Mouse (Mus musculus) lung, postnatal 14 days (tissue): ENCODE measurements around the gene Cwc25.

Source experiments
- DNase-seq: peaks from one replicate; pipeline ENCODE4 v3.0.0; 2021

Gene Cwc25

DNA sequence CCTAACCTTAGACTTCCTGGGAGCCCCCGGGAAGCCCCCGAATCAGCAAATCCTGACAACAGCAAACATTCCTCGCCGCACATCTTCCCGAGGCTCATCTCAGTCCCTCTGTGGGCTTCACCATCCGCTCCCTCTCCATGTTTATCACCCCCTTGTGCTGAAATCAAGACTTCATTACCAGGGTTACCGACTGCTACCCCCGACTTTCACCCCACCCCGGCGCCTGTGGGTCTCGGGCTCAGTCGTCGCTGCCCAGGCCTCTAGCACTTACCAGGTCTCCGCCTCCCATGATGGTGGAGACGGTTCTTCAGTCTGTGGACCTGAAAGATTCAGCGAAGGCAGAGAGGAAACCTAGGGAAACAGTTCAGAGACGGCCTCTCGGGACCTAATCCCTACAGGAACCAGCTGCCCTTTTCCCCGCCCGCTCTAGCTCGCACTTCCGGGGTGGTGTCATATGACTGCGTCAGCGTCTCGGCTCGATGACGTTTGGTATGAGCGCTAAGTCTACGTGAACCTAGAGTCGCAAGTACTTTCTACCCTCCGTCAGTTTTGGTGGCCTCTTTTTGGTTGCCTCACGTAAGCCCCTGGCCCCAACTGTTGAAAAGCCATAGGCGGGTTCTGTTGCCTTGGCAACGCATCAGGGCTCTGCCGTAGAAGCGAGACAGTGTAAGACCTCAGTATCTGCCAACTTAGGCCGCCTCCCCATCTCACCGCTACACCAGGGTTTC, at the start of gene Cwc25:
Gene Cwc25, minus strand, starts transcription at position 403 of the 728 bp plus-strand sequence.
- peak; percentile 95 for DNase-seq

GRCm38 (mm10) chr11:97815736-97816135, 49.4 kb upstream of the Cwc25 start:
- DNase-seq, result no peak

GRCm38 (mm10) chr11:97813746-97814515, 47.6 kb upstream of the Cwc25 start:
- no peak for DNase-seq

GRCm38 (mm10) chr11:97813085-97813484, 46.7 kb upstream of the Cwc25 start:
- DNase-seq, result no peak

- DNase-seq, result no peak
These were observed 46.1 kb upstream of the Cwc25 start for GRCm38 (mm10) chr11:97812491-97812921.

GRCm38 (mm10) chr11:97811569-97812362, 45.4 kb upstream of the Cwc25 start:
- DNase-seq, result no peak

- DNase-seq, result no peak
These were observed 44.6 kb upstream of the Cwc25 start for GRCm38 (mm10) chr11:97810970-97811369.

- no peak for DNase-seq
These were observed 44.0 kb upstream of the Cwc25 start for GRCm38 (mm10) chr11:97810356-97810755.

- DNase-seq, result no peak
These were observed 43.1 kb upstream of the Cwc25 start for GRCm38 (mm10) chr11:97809235-97810121.

- no peak for DNase-seq
These were observed 42.4 kb upstream of the Cwc25 start for GRCm38 (mm10) chr11:97808621-97809234.

- peak; percentile 58 for DNase-seq
These were observed 41.7 kb upstream of the Cwc25 start for GRCm38 (mm10) chr11:97808093-97808492.

DNA sequence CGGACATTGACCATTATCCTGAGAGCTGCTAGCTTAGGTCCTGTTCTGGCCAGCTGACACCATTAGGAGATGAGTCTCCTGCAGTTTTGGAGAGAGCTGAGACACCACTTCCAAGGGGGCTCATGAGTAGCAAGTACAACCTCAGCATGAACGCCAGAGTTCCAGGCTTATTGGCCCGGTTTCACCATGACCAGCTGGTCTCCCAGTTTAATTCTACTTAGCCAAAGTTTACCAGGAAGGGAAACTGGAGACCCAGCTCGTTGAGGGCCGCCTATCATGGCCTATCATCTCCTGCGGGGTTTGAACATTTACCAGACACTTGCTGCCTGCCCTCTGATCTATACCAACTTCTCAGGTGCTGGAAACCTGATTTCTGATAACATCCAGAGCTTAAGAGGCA, 41.3 kb upstream of the Cwc25 start:
- DNase-seq, result no peak

- DNase-seq, result no peak
These were observed 40.2 kb upstream of the Cwc25 start for GRCm38 (mm10) chr11:97806613-97806964.

GRCm38 (mm10) chr11:97805662-97806612, 39.6 kb upstream of the Cwc25 start:
- DNase-seq, result no peak

DNA sequence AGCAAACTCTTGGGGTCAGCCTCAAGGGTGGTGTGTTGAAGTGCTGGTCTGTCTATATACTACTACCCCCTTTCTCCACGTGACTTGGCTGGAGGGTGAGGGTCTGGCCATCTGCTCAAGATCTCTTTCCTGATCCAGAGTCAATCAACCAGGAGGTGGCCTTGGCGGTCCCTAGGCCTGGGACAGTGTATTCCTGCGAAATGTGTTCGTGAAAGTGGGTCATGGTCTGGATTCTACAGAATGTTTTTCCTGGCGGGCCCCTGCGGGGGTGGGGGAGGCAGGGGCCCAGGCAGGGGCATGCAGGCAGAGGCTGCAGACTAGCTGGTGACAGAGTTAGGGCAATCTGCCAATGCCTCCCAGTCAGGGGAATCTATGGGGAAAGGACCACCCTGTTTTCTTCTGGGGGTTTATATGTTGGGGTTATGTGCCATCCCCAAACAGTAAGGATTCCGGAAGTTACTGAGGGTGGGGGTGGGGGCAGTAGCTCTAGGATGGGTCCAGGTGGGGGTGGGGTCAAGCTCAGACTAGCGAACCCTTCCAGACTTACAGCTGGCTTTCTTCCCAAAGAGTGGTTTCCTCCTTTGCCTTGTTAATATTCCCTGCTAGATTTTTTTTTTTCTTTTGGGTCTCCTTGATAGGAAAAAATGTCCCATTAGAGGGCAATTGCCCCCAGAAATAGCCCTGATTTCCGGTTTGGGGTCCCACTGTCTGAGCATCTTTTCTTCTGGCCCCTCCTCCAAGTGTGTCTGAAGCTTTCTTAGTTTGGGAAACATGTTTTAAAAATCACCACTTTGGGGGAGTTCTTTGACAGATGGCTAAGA, 38.7 kb upstream of the Cwc25 start:
- peak; percentile 57 for DNase-seq

GRCm38 (mm10) chr11:97803847-97804246, 37.5 kb upstream of the Cwc25 start:
- no peak for DNase-seq

- no peak for DNase-seq
These were observed 36.1 kb upstream of the Cwc25 start for GRCm38 (mm10) chr11:97802495-97802894.

GRCm38 (mm10) chr11:97802194-97802470, 35.8 kb upstream of the Cwc25 start:
- no peak for DNase-seq

GRCm38 (mm10) chr11:97801409-97802193, 35.2 kb upstream of the Cwc25 start:
- DNase-seq, result peak; percentile 63
